14 mouse cellular contexts compared by ENCODE assay signal in the genomic region with DNA sequence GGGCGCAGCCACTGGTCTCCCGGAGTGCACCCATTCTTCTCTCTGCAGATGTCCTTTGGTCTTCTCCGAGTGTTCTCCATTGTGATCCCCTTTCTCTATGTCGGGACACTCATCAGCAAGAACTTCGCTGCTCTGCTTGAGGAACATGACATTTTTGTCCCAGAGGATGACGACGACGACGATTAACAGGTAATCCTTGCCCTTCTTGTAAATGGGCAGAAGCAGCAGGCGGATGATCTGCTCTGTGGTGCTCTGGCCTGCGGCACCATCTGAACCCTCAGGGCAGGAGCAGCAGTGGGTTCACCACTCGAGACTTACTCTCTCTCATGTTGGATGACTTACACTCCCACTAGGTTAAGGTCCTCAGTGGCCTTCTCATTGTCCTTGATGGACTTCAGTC. TPM values are rescaled to one million over a fixed set of nuclear protein-coding genes. Genes with fewer than 3 reads are reported as not detected.
DNase-seq lines count a peak whose midpoint lies in the region; ATAC-seq and TF ChIP-seq lines count a peak whose summit lies in the region.
"Had no signal": no experiment of that assay in that cellular context is flagged by ENCODE, and none has a peak within 500 bp of the region (broad histone marks: within the 10 kb centered on the region; RNA-seq: fewer than 3 reads in every experiment).

No protein-coding gene starts in this region.

- no peak for ATAC-seq in kidney, postnatal 0 days (replicated peaks; ENCODE audit: low FRiP score, low read depth)
- ATAC-seq in liver, embryonic 15.5 days (ENCODE audit: insufficient read depth) = no peak
- no peak for ATAC-seq in megakaryocyte progenitor cell, adult 5-6 weeks (replicated peaks; ENCODE audit: poor library complexity)

- peak overlapping the region; percentile 68; the same call in 1 of the 2 replicates for H3K4me2 ChIP-seq in kidney, postnatal 0 days (ENCODE audit: low read length)
- peak overlapping the region; percentile 84 for H3K4me2 ChIP-seq in liver, embryonic 15.5 days

- peak overlapping the region; percentile 75; the same call in 1 of the 2 replicates for H3K4me3 ChIP-seq in gastrocnemius, adult 2 months
- no peak overlapping the region for H3K4me3 ChIP-seq in kidney, postnatal 0 days (replicated peaks; ENCODE audit: low read depth, low read length)
- peak overlapping the region; percentile 79; the same call in 1 of the 2 replicates for H3K4me3 ChIP-seq in bone marrow macrophage, adult 2 months (ENCODE audit: insufficient read depth, low read length)
- peak overlapping the region; percentile 82 for H3K4me3 ChIP-seq in liver, embryonic 15.5 days (replicated peaks)

- H3K27ac ChIP-seq in gastrocnemius, adult 2 months = peak overlapping the region; percentile 99; the same call in 1 of the 2 replicates
- H3K27ac ChIP-seq in kidney, postnatal 0 days = peak overlapping the region; percentile 92; the same call in 1 of the 2 replicates
- peak overlapping the region; percentile 75; the same call in 1 of the 2 replicates for H3K27ac ChIP-seq in bone marrow macrophage, adult 2 months (ENCODE audit: insufficient read depth, low read depth, low read length)
- H3K27ac ChIP-seq in liver, embryonic 15.5 days (replicated peaks) = peak overlapping the region; percentile 77

- peaks cover 34% of the 10 kb centered on the region for H3K36me3 ChIP-seq in kidney, postnatal 0 days (ENCODE audit: insufficient read depth, low read length)
- peaks cover 65% of the 10 kb centered on the region for H3K36me3 ChIP-seq in liver, embryonic 15.5 days (replicated peaks)

- peaks cover 25% of the 10 kb centered on the region for H3K4me1 ChIP-seq in kidney, postnatal 0 days (replicated peaks; ENCODE audit: insufficient read depth, low read length)
- peaks cover 35% of the 10 kb centered on the region for H3K4me1 ChIP-seq in bone marrow macrophage, adult 2 months (ENCODE audit: control insufficient read depth, insufficient read depth, low read length)
- peaks cover 92% of the 10 kb centered on the region for H3K4me1 ChIP-seq in liver, embryonic 15.5 days (replicated peaks)

- TF ChIP-seq POLR2A in bone marrow macrophage, adult 2 months (IDR thresholded peaks at IDR 0.05; ENCODE audit: borderline replicate concordance, low read depth, low read length) = no peak

- no peak for DNase-seq in gastrocnemius, adult 2 months
- no peak for DNase-seq in gastrocnemius, postnatal 25 days
- DNase-seq in kidney, postnatal 0 days (ENCODE audit: low spot score) = no peak
- DNase-seq in kidney, adult 18-20 months = no peak
- DNase-seq in urinary bladder, postnatal 25 days (ENCODE audit: low spot score) = no peak
- DNase-seq: cerebellum, postnatal 25 days; kidney, adult 2 months; layer of hippocampus, adult 9-11 months; lung, postnatal 4 days; right cerebral cortex, postnatal 14 days; thymus, postnatal 4 days had no signal

- no peak for TF ChIP-seq CTCF in gastrocnemius, adult 2 months (IDR thresholded peaks at IDR 0.05)
- no peak for TF ChIP-seq CTCF in kidney, postnatal 0 days (IDR thresholded peaks at IDR 0.05; ENCODE audit: low read depth)
- TF ChIP-seq CTCF in bone marrow macrophage, adult 2 months (IDR thresholded peaks at IDR 0.05; ENCODE audit: low read depth, low read length) = no peak

- no peaks in the 10 kb centered on the region for H3K27me3 ChIP-seq in kidney, postnatal 0 days (ENCODE audit: insufficient read depth, low read length)
- H3K27me3 ChIP-seq in liver, embryonic 15.5 days = no peaks in the 10 kb centered on the region

- H3K9ac ChIP-seq in kidney, postnatal 0 days (ENCODE audit: low read depth, low read length) = no peak overlapping the region
- 0 out of 2 replicates have a peak overlapping the region, but pooled peaks have one; percentile 77 for H3K9ac ChIP-seq in liver, embryonic 15.5 days

- intact Hi-C loops in gastrocnemius, adult 2 months (cut with DNase I) = loop anchor here (10.0 kb wide), 2 partner anchors 283 to 493 kb away; partner anchors contain the start of genes Mei1 and Tob2

- H3K9me3 ChIP-seq in kidney, postnatal 0 days (replicated peaks; ENCODE audit: low read length) = no peaks in the 10 kb centered on the region
- H3K9me3 ChIP-seq in liver, embryonic 15.5 days (replicated peaks) = no peaks in the 10 kb centered on the region

- 94% methylated on average over 12 of the region's 12 CpGs for WGBS in kidney, postnatal 0 days
- WGBS in liver, embryonic 15.5 days (ENCODE audit: insufficient replicate concordance) = 89% methylated on average over 12 of the region's 12 CpGs

RNA-seq across cellular contexts. Expression of gene Ndufa6, which starts 6.3 kb away (rescaled TPM):
- 100 to 1,000 TPM; 464 to 595 TPM for total RNA-seq in gastrocnemius, adult 2 months (2021)
- total RNA-seq in gastrocnemius, postnatal 25 days (2021) = 100 to 1,000 TPM; 489 to 502 TPM
- polyA plus RNA-seq in kidney, postnatal 0 days (2015; fragmentation: Nextera tagmentation; extraction: Ambion mirVana) = 793 and 923 TPM in 2 replicates
- polyA plus RNA-seq in bone marrow macrophage, adult 2 months (2012; ENCODE audit: insufficient read depth, insufficient read length, missing spikeins) = 315 and 361 TPM in 2 replicates
- polyA plus RNA-seq in liver, embryonic 15.5 days (2015; fragmentation: Nextera tagmentation; extraction: Ambion mirVana) = 272 and 310 TPM in 2 replicates
- 244 and 269 TPM in 2 replicates for total RNA-seq in megakaryocyte progenitor cell, adult 5-6 weeks (2015)
- 136 and 168 TPM in 2 replicates for total RNA-seq in megakaryocyte progenitor cell, adult 5-6 weeks (2017)

RNA-seq across cellular contexts. Expression of gene Smdt1, which starts 9.1 kb away (rescaled TPM):
- 100 to 1,000 TPM; 134 to 141 TPM for total RNA-seq in gastrocnemius, adult 2 months (2021)
- total RNA-seq in gastrocnemius, postnatal 25 days (2021) = 100 to 1,000 TPM; 126 to 130 TPM
- polyA plus RNA-seq in kidney, postnatal 0 days (2015; fragmentation: Nextera tagmentation; extraction: Ambion mirVana) = 375 and 378 TPM in 2 replicates
- polyA plus RNA-seq in bone marrow macrophage, adult 2 months (2012; ENCODE audit: insufficient read depth, insufficient read length, missing spikeins) = 206 and 221 TPM in 2 replicates
- polyA plus RNA-seq in liver, embryonic 15.5 days (2015; fragmentation: Nextera tagmentation; extraction: Ambion mirVana) = 176 TPM in 2 replicates
- 155 and 168 TPM in 2 replicates for total RNA-seq in megakaryocyte progenitor cell, adult 5-6 weeks (2015)
- total RNA-seq in megakaryocyte progenitor cell, adult 5-6 weeks (2017) = 94.0 and 121 TPM in 2 replicates

RNA-seq across cellular contexts. Expression of gene Pheta2, which starts 9.1 kb away (rescaled TPM):
- total RNA-seq in gastrocnemius, adult 2 months (2021) = under 1 TPM; 0.26 to 0.61 TPM
- total RNA-seq in gastrocnemius, postnatal 25 days (2021) = under 1 TPM; 0.87 to 0.96 TPM
- polyA plus RNA-seq in kidney, postnatal 0 days (2015; fragmentation: Nextera tagmentation; extraction: Ambion mirVana) = 7.4 and 8.4 TPM in 2 replicates
- 2.5 and 5.3 TPM in 2 replicates for polyA plus RNA-seq in bone marrow macrophage, adult 2 months (2012; ENCODE audit: insufficient read depth, insufficient read length, missing spikeins)
- 43.9 and 47.9 TPM in 2 replicates for polyA plus RNA-seq in liver, embryonic 15.5 days (2015; fragmentation: Nextera tagmentation; extraction: Ambion mirVana)
- total RNA-seq in megakaryocyte progenitor cell, adult 5-6 weeks (2015) = 2.0 and 3.5 TPM in 2 replicates
- total RNA-seq in megakaryocyte progenitor cell, adult 5-6 weeks (2017) = 5.2 and 7.4 TPM in 2 replicates

RNA-seq across cellular contexts. Expression of gene Naga, which starts 9.1 kb away (rescaled TPM):
- 10 to 100 TPM; 10.5 to 10.9 TPM for total RNA-seq in gastrocnemius, adult 2 months (2021)
- 10 to 100 TPM; 13.1 to 15.0 TPM for total RNA-seq in gastrocnemius, postnatal 25 days (2021)
- polyA plus RNA-seq in kidney, postnatal 0 days (2015; fragmentation: Nextera tagmentation; extraction: Ambion mirVana) = 95.0 and 101 TPM in 2 replicates
- polyA plus RNA-seq in bone marrow macrophage, adult 2 months (2012; ENCODE audit: insufficient read depth, insufficient read length, missing spikeins) = 168 and 171 TPM in 2 replicates
- 43.4 and 48.6 TPM in 2 replicates for polyA plus RNA-seq in liver, embryonic 15.5 days (2015; fragmentation: Nextera tagmentation; extraction: Ambion mirVana)
- total RNA-seq in megakaryocyte progenitor cell, adult 5-6 weeks (2015) = 39.9 and 43.8 TPM in 2 replicates
- total RNA-seq in megakaryocyte progenitor cell, adult 5-6 weeks (2017) = 37.1 and 37.3 TPM in 2 replicates

RNA-seq across cellular contexts. Expression of gene Cyp2d22, which starts 32.2 kb away (rescaled TPM):
- 10 to 100 TPM; 13.1 to 16.4 TPM for total RNA-seq in gastrocnemius, adult 2 months (2021)
- total RNA-seq in gastrocnemius, postnatal 25 days (2021) = 10 to 100 TPM; 11.7 to 13.3 TPM
- polyA plus RNA-seq in kidney, postnatal 0 days (2015; fragmentation: Nextera tagmentation; extraction: Ambion mirVana) = 12.8 and 16.7 TPM in 2 replicates
- polyA plus RNA-seq in bone marrow macrophage, adult 2 months (2012; ENCODE audit: insufficient read depth, insufficient read length, missing spikeins) = 0.39 and 0.78 TPM in 2 replicates
- 17.7 and 19.1 TPM in 2 replicates for polyA plus RNA-seq in liver, embryonic 15.5 days (2015; fragmentation: Nextera tagmentation; extraction: Ambion mirVana)
- total RNA-seq in megakaryocyte progenitor cell, adult 5-6 weeks (2015) = 1.7 TPM in 1 of 2 replicates, not detected in the other
- 0.03 TPM in 1 of 2 replicates, not detected in the other for total RNA-seq in megakaryocyte progenitor cell, adult 5-6 weeks (2017)
